Mouse (Mus musculus): ENCODE results near the gene Rph3al.

Rph3al gene

GRCm38 (mm10) chr11:75950459-75950858 lies 12.2 kb upstream of the Rph3al start:
- DNase-seq (ENCODE audit: low spot score): no peak

- no peak for DNase-seq (ENCODE audit: low spot score)
These were observed 10.6 kb upstream of the Rph3al start for GRCm38 (mm10) chr11:75948789-75949188.

- no peak for DNase-seq (ENCODE audit: low spot score)
These were observed 9.0 kb upstream of the Rph3al start for GRCm38 (mm10) chr11:75947223-75947622.

- DNase-seq (ENCODE audit: low spot score): no peak
These were observed 7.7 kb upstream of the Rph3al start for GRCm38 (mm10) chr11:75945805-75946450.

- DNase-seq (ENCODE audit: low spot score): no peak
These were observed 808 bp downstream of the Rph3al start for GRCm38 (mm10) chr11:75937370-75937871.

GRCm38 (mm10) chr11:75935819-75936430 lies 2.3 kb downstream of the Rph3al start:
- DNase-seq (ENCODE audit: low spot score): no peak

GRCm38 (mm10) chr11:75934425-75934824 lies 3.8 kb downstream of the Rph3al start:
- DNase-seq (ENCODE audit: low spot score): no peak

GRCm38 (mm10) chr11:75933371-75933770 lies 4.9 kb downstream of the Rph3al start:
- DNase-seq (ENCODE audit: low spot score): no peak

GRCm38 (mm10) chr11:75930911-75931678 lies 7.1 kb downstream of the Rph3al start:
- no peak for DNase-seq (ENCODE audit: low spot score)

GRCm38 (mm10) chr11:75930208-75930607 lies 8.0 kb downstream of the Rph3al start:
- DNase-seq (ENCODE audit: low spot score): no peak

- no peak for DNase-seq (ENCODE audit: low spot score)
These were observed 10.3 kb downstream of the Rph3al start for GRCm38 (mm10) chr11:75927881-75928280.

- DNase-seq (ENCODE audit: low spot score): no peak
These were observed 11.6 kb downstream of the Rph3al start for GRCm38 (mm10) chr11:75926431-75927312.

- DNase-seq (ENCODE audit: low spot score): no peak
These were observed 12.4 kb downstream of the Rph3al start for GRCm38 (mm10) chr11:75925801-75926200.

GRCm38 (mm10) chr11:75922741-75923140 lies 15.5 kb downstream of the Rph3al start:
- no peak for DNase-seq (ENCODE audit: low spot score)

GRCm38 (mm10) chr11:75919139-75919538 lies 19.1 kb downstream of the Rph3al start:
- no peak for DNase-seq (ENCODE audit: low spot score)

GRCm38 (mm10) chr11:75917340-75917739 lies 20.9 kb downstream of the Rph3al start:
- DNase-seq (ENCODE audit: low spot score): no peak

- DNase-seq (ENCODE audit: low spot score): no peak
These were observed 24.3 kb downstream of the Rph3al start for GRCm38 (mm10) chr11:75913953-75914352.

- no peak for DNase-seq (ENCODE audit: low spot score)
These were observed 25.1 kb downstream of the Rph3al start for GRCm38 (mm10) chr11:75912944-75913657.

GRCm38 (mm10) chr11:75911962-75912361 lies 26.3 kb downstream of the Rph3al start:
- no peak for DNase-seq (ENCODE audit: low spot score)

GRCm38 (mm10) chr11:75909702-75910429 lies 28.4 kb downstream of the Rph3al start:
- no peak for DNase-seq (ENCODE audit: low spot score)

GRCm38 (mm10) chr11:75907406-75907805 lies 30.8 kb downstream of the Rph3al start:
- no peak for DNase-seq (ENCODE audit: low spot score)

Measured in left cerebral cortex, adult 11 months (tissue).